Mouse (Mus musculus): ENCODE measurements around the gene Aldh3a2.
"Not testable (repeated sequence)": the region's sequence is repeated elsewhere in the genome, so short reads cannot be mapped to it uniquely, and the experiment has no call there.

Aldh3a2 gene

DNA sequence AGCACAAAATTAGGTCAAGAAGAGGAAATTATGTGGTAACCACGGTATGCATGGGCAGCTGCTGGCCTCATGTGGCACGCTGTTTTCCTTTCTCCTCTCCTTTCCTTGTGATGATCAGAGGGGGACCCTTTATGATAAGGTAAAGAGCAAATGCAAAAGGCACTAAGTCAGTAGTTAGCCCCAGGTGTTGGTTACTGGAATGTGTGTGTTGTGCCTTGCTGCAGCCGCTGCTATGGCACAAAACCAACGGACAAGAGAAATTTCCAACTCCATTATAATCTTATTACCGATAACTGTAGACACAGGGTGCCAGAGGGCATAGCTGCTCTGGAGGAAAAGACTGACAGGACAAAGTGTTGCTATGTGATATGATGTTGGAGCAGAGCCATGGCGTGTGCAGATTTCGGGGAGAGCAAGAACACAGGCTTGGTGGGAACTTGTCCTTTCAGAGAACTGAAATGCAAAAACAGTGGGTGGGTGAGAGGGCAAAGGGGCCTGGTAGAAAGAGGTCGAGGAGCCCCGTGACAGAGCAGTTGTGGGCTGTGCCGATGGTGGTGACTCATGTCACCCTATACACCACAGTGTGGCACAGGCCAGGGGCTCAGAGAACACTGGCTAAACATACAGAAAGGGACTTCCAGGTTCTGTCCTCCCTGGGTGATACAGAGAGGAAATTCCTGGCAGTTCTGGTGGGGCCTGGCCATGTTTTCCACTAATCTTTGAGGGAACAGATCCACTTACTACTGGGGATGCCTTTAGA is 59.6 kb downstream of the Aldh3a2 start, which contains the start of gene Aldh3a1:
Gene Aldh3a1 (plus strand): TSS at position 51 of the 760 bp plus-strand sequence.
- DNase-seq: no peak

DNA sequence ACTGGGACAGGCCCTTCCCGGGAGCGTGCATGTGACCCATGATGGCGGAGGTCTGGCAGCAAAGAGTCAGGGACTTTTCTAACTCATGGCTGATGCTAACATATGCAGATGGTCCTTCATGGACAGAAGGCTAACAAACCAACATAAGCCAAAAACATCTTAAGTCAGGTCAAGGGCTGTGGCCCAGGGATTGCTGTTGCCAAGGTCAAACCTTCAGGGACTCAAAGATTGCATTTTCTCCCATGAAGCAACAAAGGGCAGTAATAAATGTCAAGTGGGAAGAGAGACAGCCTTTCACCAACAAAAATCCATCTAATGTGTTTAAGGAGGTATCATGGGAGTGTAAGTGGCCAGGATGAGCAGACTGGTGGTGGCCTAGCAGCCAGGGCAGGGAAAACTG is 61.1 kb downstream of the Aldh3a2 start:
- no peak for DNase-seq

DNA sequence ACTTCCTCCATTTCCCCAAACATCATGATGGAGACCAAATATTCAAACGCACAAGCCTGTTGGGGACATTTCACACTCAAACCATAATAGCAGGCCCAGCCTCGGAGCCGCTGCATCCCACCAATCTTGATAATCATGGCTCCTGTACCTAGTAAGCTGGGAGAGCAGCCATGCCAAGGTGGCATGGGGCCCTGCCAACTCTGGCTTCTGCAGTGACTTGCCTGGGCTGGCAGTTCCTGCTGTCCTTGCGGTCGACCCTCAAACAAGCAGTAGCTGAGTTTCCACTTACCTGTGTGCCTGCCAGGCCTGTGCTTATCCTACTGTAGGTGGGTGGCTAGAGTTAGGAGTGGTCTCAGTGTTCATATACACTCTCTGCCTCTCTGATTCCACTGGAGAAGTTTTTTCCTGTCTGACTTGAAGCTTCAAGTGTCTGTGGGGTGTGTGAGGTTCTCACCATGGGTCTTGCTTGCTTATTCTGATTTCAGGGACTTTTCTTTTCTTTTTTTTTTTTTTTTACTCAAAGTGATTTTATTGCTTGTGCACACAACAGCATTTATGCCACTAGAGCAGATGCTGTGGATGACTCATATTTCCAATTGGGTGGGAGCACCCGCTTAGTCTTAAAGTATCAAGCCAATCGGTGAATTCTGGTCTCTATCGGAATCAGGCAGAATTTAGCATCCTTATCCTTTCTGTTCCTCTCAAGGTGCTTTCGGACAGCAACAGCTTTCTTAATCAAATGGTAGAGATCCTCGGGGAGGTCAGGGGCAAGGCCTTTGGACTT is 61.9 kb downstream of the Aldh3a2 start:
- no peak for DNase-seq

DNA sequence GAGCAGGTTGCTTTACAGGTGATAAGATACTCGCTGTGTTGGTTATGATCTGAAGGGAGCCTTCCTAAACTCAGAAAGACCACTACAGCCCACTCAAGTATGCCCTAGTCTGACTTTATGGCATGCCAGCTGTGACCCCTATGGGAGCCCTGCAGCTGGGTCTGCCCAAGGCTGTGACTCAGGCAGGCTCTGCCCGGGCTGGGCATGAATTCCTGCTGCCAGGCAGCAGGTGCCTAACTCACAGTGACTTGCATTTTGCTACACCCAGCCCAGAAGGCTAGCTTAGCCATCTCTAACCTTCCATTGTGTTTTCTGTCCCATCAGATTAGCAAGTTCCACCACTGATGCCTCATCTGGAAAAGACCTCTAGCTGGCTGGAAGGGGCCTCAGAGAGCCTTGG is 64.5 kb downstream of the Aldh3a2 start:
- DNase-seq: no peak

DNA sequence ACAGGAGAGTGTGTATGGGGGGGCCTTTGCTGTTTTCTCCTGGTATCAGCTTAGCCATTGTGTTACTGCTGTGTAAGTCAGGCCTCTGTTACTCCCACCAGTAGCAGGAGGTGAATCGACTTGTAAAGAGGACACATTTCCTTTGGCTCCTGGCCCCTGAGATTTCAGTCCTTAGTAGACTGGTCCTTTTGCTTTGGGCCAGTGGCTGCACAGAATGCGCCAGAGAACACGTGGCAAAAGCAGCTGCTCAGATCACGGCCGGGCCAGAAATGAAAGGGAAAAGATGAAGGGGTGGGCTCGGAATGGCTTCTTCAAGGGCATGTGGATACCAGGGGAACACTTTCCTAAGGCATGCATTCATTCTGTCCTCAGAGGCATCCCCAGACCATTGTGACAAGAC is 65.1 kb downstream of the Aldh3a2 start:
- DNase-seq: no peak

DNA sequence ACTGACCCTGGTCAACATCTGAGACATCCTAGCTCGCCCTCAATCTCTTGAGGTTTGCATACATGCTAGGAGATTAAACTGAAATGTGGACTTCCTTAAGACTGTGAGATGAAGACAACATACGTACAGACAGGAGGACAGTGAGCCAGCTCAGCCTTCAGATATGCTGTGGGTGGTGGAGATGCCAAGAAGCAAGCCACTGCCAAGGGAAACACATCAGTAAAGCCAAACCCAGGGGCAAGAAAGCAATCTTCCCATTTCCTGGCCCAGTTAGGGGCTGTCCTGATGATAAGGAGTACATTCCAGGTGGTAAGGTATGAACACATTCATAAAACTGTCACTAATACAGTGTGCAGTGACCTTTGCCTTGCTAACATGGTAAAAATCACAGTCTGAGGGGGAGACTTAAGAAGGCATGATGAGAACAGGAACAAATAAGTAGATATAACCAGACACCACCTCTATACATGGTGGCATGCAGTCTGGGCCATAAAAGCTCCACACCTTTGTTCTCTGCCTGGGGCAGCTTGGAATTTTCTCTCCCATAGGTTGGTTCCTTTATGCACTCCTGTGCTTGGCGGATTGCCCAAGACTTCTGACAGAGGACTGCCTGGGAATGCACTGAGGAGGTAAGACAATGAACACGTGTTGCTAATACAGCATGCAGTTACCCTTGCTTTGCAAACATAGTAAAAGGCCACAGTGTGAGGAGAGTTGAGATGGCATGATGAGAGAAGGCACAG is 67.5 kb downstream of the Aldh3a2 start:
- no peak for DNase-seq

DNA sequence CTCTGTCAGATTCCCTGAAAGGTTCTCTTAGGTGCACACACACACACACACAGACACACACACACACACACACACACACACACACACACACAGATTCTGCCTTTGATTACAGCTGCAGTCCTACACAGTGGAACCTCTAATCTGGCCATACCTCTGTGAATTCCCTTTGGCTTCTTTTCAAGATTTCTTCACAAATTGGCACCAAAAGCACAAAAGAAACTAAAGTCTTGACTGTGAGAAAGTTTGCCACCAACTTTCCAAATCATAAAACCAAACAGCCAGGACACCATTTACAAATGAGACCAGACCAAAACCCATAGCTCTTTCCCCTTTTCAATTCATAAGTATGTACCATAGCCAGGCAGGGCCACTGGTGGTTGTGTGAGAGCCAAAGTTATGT is 69.3 kb downstream of the Aldh3a2 start:
- DNase-seq: no peak

DNA sequence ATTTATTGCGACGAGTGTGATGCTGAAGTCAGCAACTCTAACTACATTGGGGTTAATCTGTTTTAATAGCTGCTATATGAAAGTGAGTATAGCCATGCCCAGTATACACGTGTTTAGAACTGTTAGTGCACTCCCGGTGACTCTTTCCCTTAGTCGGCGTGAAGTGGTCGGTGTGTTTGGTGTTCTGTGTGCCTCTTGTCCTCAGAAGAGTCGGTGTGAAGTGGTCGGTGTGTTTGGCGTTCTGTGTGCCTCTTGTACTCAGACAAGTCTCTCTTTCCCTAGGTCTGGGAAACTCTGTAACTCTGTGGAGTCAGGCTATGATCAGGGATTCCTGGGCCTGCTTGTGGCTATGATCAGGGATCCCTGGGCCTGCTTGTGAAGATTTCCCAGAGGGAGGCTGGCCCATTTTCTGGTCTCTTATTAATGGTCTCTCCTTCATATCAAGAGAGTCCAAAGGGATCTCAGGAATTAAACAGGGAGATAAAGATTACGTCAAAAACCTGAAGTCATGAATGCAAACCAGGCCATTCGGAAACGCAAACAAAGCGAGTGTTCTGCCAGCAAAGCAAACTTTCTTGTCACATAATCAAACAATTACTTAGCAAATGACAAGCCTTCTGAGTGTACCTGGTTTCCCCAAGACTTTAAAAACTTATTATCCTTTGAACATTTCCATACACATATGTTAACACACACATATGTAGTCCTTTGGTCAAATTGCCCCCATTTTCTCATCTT is 70.5 kb downstream of the Aldh3a2 start:
- DNase-seq: no peak

DNA sequence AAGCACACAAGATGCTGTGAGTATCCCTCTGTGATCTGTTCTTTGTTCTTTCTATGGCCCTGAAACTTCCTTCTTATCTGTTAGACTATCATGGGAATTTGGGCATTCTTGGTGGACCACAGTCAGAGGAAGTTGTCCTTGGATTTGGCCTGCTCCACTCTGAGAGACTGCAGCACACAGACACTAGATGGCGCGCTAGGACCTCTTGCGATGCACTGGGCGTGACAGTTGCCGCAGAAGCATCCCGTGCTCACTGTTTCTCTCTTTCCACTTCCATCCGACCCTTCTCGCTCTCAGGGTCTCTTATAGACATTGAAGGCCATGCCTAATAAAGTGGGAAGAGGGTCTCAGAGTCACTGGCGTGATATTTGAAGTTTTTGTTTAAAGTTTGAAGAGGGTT is 73.9 kb downstream of the Aldh3a2 start:
- peak; percentile 91 for DNase-seq

DNA sequence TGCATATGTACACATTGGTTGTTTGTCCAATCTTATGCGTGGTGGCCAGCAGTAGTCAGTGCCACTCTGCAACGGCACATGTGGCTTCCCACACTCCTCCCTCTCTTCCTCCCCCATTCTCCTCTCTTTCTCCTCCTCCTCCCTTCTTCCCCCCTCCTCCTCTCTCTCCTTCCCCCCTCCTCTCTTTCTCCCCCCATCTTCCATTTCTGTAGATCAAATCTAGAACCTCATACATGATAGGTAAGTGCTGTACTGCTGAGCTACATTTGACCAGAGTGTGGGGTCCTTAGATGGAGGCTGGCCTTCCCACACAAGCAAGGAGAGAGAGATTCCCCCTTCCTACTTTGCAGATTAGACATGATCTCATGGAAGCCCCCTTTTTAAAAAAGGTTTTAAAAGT is 74.5 kb downstream of the Aldh3a2 start:
- DNase-seq: no peak

DNA sequence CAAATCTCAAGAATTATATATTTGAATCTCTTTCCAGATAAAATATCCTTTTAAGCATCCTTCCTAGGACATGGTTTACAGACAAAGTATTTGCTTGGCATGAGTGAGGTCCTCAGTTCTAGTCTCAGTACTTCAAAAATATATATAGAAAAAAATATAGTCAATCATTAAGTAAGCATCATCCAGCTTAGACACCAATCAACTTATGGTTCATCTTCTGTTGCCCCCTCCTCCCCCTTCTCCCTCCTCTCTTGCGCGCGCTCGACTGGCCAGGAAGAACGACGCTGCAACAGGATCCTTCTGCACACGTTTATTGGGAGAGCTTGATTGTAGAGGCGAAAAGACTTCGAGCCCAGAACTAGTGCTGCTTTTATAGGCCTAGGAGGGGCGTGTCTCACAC is 75.1 kb downstream of the Aldh3a2 start:
- DNase-seq: not testable (repeated sequence)

DNA sequence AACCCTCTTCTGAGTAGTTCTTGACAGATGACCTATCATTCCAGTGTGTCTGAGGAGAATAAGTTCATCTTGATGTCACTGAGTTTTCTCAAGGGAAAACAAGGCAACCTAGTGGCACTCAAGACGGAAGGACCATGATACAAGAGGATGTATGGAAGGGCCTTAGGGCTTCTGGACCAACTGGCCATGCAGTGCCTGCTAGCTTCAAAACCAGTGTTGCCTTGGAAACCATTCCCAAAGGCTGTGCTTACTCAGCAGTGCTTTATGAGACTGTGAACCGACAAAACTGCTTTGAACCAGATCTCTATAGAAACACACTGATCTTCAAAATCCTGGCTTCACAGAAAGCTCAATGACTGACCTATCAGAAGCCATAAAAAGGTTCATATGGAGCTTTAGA is 76.5 kb downstream of the Aldh3a2 start:
- no peak for DNase-seq

DNA sequence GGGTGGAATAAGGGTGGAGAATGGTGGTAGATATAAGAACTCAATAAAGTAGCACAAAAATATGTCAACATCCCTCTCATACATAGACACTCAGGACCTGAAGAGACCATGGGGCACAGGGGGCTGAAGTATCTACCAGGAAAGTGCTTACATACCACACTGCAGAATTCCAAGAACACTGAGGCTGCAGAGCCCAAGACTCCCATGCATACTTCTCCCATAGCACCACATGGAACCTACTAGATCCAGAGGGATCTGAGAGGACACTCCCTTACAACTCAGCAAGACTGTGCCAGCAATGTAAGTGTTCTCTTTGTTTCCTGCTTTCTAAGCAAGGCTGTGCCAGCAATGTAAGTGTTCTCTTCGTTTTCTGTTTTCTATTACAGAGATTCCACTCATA is 83.4 kb downstream of the Aldh3a2 start:
- no peak for DNase-seq

DNA sequence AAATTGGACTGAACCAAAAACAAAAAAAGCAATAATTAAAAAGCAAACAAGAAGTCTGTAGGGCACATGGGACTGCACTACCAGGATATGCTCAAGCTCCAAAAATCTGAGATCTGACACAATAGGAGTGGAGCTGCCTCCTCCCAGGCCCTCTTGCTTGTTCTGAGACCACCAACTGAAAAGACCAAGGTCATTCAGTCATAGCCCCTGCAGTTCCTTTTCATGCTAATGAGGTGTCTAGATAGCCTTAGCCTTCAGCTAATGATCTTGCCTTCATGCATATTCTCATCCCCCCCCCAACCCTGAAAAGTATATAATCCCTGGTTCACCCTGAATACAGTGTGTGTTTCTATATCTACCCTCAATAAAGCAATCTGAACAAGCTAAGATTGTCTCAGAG is 85.6 kb downstream of the Aldh3a2 start:
- no peak for DNase-seq

DNA sequence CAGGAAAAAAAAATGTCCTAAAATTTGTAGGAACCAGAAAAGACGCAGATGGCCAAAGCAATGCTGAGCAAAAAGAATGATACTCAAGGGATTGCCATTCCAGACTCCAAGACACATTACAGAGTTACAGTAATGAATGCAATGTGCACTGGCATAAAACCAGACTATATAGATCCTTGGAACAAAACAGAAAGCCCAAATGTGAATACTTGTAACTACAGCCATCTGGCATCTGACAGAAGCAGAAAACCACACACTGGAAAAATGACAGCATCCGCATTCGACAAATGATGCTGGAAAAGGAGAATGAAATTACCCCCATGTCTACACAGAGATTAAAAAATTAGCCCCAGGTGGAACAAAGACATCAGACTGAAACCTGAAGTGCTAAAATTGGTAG is 86.9 kb downstream of the Aldh3a2 start:
- no peak for DNase-seq

DNA sequence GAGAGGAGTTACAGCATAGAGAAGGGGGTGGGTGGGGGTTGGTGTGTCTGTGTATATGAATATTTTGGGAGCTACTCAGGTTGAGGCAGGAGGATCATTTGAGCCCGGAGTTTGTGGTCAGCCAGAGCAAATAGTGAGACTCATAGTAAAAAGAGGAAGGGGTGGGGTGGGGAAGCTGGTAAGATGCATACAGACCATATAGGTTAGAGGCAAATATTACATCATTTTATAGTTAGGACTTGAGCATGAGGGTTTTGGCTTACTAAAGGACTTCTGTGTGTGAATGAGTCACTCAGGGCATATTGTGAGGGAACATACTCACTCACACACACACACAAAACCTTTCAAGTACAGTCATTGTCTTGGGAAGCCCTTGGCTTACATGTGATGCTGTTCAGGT is 90.9 kb downstream of the Aldh3a2 start:
- DNase-seq: no peak

DNA sequence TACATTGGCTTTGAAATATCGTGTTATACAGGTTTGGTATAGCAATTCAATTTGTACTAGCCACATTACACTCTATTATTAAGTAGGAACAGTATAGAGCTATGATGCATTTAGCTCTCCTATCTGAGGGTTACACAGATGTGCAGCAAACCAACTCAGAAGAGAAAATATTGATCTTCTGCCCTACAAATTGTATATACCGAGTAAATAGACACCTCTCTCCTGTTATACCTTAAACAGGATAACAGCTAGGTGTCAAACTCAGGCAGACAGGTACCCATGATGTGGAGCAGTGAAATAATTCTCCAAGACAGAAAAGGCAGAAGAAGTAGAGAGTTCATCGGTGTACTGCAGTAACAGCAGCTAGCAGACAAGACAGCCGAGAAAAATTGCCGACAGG is 91.5 kb downstream of the Aldh3a2 start:
- no peak for DNase-seq

DNA sequence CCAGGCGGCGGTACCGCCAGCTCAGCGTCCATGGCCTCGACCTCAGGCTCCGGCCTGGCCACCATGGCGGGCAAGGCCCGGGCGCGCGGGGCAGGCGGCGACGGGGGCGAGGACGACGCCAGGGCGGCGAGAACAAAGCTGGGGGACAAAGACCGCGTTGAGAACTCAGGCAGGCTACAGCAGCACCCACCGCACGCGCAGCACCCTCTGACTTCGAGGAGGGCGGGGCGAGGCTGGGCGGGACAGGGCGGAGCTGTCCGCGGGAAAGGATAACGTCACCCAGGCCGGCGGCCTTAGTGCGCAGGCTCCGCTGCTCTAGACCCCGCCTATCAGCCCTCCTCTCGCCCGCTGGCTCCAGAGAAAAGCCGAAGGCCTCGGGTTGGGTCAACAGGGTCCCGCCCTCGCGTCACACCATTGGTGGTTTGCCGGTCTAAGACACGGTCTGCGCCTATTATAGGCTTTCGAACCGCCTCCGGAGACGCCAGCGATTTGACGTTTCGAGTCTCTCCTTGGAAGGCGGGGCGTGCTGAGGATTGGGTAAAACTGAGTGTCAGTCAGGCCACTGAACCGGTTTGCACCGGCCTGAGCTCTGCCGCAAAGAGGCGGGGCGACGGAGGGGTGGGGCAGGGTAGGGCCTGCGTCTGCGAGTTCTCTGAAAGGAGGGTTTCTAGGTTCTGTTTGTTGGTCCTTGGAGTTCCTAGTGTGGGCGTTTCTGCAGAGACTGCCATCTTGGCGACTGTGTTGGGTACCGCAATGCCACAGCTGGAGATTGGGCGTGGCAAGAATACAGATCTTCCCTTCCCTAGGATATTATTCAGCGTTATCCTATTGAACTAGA is 92.2 kb downstream of the Aldh3a2 start, which contains the start of gene Usp22:
Gene Usp22 (minus strand): TSS at position 235 of the 838 bp plus-strand sequence.
- peak; percentile 100 for DNase-seq

DNA sequence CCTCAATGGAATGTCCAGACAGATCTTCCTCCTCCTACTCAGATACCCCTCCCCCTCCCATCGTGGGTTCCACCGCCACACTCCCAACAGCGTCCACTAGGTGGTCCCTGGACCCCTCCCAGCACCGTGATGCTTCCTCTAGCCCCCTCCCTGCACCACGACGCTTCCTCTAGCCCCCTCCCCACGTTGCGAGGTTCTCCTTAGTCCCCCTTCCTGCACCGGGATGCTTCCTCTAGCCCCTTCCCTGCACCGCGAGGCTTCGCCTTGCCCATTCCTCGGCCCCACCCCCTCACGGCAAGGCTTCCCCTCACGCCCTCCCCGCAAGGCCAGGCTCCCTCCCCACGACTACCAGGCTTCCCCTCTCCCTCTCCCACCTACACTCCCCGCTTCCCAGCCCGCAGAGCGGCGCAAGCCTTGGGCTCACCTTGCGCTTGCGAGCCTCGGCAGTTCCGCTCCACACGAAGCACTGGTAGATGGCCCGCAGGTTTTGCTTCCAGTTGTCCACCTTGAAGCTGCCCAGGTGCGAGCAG is 92.9 kb downstream of the Aldh3a2 start:
- DNase-seq: peak; percentile 81

DNA sequence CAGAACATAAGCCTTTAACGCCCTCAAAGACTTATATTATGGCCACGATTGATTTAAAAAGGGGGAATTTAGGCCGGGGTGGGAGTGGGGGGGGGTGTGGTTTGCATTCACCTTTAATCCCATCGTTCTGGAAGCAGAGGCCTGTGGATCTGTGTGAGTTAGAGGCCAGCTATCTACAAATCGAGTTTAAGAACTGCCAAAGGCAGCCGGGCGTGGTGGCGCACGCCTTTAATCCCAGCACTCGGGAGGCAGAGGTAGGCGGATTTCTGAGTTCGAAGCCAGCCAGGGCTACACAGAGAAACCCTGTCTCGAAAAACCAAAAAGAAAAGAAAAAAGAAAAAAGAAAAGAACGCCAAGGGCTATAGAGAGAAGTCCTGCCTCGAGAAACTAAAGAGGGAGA is 93.8 kb downstream of the Aldh3a2 start:
- not testable (repeated sequence) for DNase-seq

All from lung, postnatal 10 days (tissue).